Mouse (Mus musculus) midbrain, embryonic 11.5 days (tissue): ENCODE data around the gene Ppp3cb. TPM values are rescaled to one million over a fixed set of nuclear protein-coding genes. Genes with fewer than 3 reads are reported as not detected.
"Not testable (repeated sequence)": the region's sequence is repeated elsewhere in the genome, so short reads cannot be mapped to it uniquely, and the experiment has no call there.

Experiments
- ATAC-seq: fragments of 200-750 bp; cut with Nextera tagmentation; 2 replicates; pipeline ENCODE4 v1.8.0; 2017; ENCODE audit warnings: moderate TSS enrichment, moderate library complexity; ENCODE audit not compliant: low FRiP score
- DNase-seq: peaks from one replicate; pipeline ENCODE4 v3.0.0; 2015; ENCODE audit warnings: low spot score; ENCODE audit errors: missing footprints
- H3K27ac ChIP-seq: fragments of 300-500 bp; sonication (generic); 2 replicates; pipeline ENCODE4 v1.5.1; 2014; ENCODE audit warnings: low read depth, low read length
- H3K27me3 ChIP-seq: fragments of 300-500 bp; sonication (generic); 2 replicates; pipeline ENCODE4 v1.6.1; 2014; ENCODE audit warnings: mild to moderate bottlenecking, low read length, moderate library complexity, mixed read lengths; ENCODE audit not compliant: control insufficient read depth, insufficient read depth
- H3K36me3 ChIP-seq: fragments of 300-500 bp; sonication (generic); 2 replicates; pipeline ENCODE4 v1.6.1; 2014; ENCODE audit warnings: mild to moderate bottlenecking, low read length, moderate library complexity, mixed read lengths; ENCODE audit not compliant: control insufficient read depth, insufficient read depth
- H3K4me1 ChIP-seq: fragments of 300-500 bp; sonication (generic); 2 replicates; pipeline ENCODE4 v1.6.1; 2014; ENCODE audit warnings: low read length; ENCODE audit not compliant: control insufficient read depth, insufficient read depth
- H3K4me2 ChIP-seq: fragments of 300-500 bp; sonication (generic); 2 replicates; pipeline ENCODE4 v1.6.1; 2014; ENCODE audit warnings: mild to moderate bottlenecking, moderate library complexity
- H3K4me3 ChIP-seq: fragments of 300-500 bp; sonication (generic); 2 replicates; pipeline ENCODE4 v1.5.1; 2014; ENCODE audit warnings: low read depth, low read length
- H3K9ac ChIP-seq: fragments of 300-500 bp; sonication (generic); 2 replicates; pipeline ENCODE4 v1.6.1; 2014; ENCODE audit warnings: low read length
- H3K9me3 ChIP-seq: fragments of 300-500 bp; sonication (generic); 2 replicates; pipeline ENCODE4 v1.6.1; 2016; ENCODE audit warnings: low read length; ENCODE audit not compliant: control insufficient read depth
- WGBS: fragments of 180-500 bp; shearing (Covaris S2); extraction: QIAGEN DNeasy Blood & Tissue Kit; methylation state at CpG from one replicate; pipeline ENCODE4 v1.1.7; 2014; 5-methylcytosine and 5-hydroxymethylcytosine counted together
- polyA plus RNA-seq: library from polyadenylated mRNA; unstranded; fragments of >200 nt; fragmentation: Nextera tagmentation; extraction: Ambion mirVana; gene quantifications from 2 replicates; pipeline ENCODE4 v1.2.1, GENCODE M21; 2014

Ppp3cb gene
- polyA plus RNA-seq = 58.4 and 66.2 TPM in 2 replicates

DNA sequence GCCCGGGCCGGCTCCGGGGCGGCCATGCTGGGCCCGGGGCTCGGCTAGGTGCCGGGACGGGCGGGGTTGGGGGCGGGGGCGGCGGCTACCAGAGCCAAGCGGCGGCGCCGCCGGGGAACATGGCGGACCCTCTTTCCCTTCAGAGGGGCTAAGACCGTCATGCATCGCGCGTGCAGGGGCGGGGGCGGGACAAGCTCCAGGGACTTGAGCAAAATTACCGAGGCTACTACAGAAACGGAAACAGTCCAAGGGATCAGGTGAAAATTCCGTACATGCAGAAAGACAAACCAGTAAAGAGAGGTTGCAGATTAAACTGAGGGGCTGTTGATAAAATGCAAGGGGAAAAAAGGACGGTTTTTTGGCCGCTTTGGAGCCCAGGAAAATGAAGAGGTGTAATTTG, at the start of gene Ppp3cb:
Gene Ppp3cb (minus strand): TSS at position 159 of the 400 bp plus-strand sequence.
- peak within 1 kb of the TSS; percentile 97 for H3K9ac ChIP-seq

GRCm38 (mm10) chr14:20595781-20596180, 49.4 kb upstream of the Ppp3cb start:
- no peaks in the 10 kb centered on the region for H3K27me3 ChIP-seq
- H3K9me3 ChIP-seq = no peaks in the 10 kb centered on the region
- H3K4me2 ChIP-seq = no peak overlapping the region
- no peak for ATAC-seq
- DNase-seq = no peak
- H3K4me3 ChIP-seq = no peak overlapping the region
- WGBS = 41% methylated on average over 3 of the region's 3 CpGs
- H3K36me3 ChIP-seq = no peaks in the 10 kb centered on the region
- no peak overlapping the region for H3K27ac ChIP-seq
- H3K9ac ChIP-seq = no peak overlapping the region
- peaks cover 6% of the 10 kb centered on the region for H3K4me1 ChIP-seq

More for the DNA sequence above, at the start of gene Ppp3cb:
- Histone ChIP-seq H3K4me1 (peaks cover 9% of the 10 kb centered on the region; the same call in 1 of the 2 replicates), H3K4me3 (peak within 1 kb of the TSS; percentile 75), H3K27me3 (no peaks in the 10 kb centered on the region), H3K27ac (peak within 1 kb of the TSS; percentile 96), H3K4me2 (peak within 1 kb of the TSS; percentile 55), H3K36me3 (peaks cover 5% of the 10 kb centered on the region; the same call in 1 of the 2 replicates), H3K9me3 (no peaks in the 10 kb centered on the region)
- peak; percentile 95 for ATAC-seq
- peak; percentile 98 for DNase-seq
- WGBS = under 1% methylated on average over 17 of the region's 29 CpGs

GRCm38 (mm10) chr14:20587458-20587857, 41.1 kb upstream of the Ppp3cb start:
- Histone ChIP-seq H3K9me3 (no peaks in the 10 kb centered on the region), H3K27me3 (no peaks in the 10 kb centered on the region), H3K4me3 (no peak overlapping the region), H3K9ac (no peak overlapping the region), H3K27ac (no peak overlapping the region), H3K4me1 (no peaks in the 10 kb centered on the region), H3K4me2 (no peak overlapping the region), H3K36me3 (no peaks in the 10 kb centered on the region)
- DNase-seq (no peak), ATAC-seq (no peak)
- 89% methylated on average over 5 of the region's 5 CpGs for WGBS

DNA sequence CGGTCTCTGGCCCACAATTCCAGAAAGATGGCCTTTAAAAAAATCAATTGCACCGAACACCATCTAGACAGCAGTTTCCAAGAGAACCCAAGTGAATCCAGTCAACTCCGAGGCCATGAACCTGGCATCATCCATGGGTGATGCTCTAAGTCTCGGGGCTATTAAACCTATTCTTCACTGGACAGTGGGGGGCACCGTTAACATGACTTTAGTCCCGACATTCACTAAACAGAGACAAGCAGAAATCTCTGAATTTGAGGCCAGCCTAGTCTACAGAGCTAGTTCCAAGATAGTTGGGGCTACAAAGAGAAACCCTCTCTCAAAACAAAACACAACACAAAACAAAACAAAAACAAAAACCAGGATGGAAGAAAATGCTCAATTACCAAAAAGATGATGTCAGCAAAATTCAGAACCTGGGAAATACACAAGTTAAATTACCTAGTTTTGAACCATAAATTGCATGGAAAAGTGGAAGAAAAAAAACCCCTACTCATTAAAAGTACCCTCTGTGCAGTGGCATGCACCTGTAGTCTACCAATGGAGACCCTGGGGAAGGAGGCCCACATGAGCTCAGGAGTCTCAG, 32.5 kb upstream of the Ppp3cb start:
- 75% methylated on average over 6 of the region's 6 CpGs for WGBS
- no peak overlapping the region for H3K4me3 ChIP-seq
- no peak overlapping the region for H3K9ac ChIP-seq
- 0 out of 2 replicates have a peak, but pooled peaks cover 2% of the 10 kb centered on the region for H3K36me3 ChIP-seq
- no peak for ATAC-seq
- H3K9me3 ChIP-seq = no peaks in the 10 kb centered on the region
- H3K27me3 ChIP-seq = no peaks in the 10 kb centered on the region
- H3K4me1 ChIP-seq = no peaks in the 10 kb centered on the region
- no peak overlapping the region for H3K27ac ChIP-seq
- DNase-seq = no peak
- no peak overlapping the region for H3K4me2 ChIP-seq

- H3K27ac ChIP-seq = no peak overlapping the region
- H3K9me3 ChIP-seq = no peaks in the 10 kb centered on the region
- H3K4me1 ChIP-seq = no peaks in the 10 kb centered on the region
- no peak overlapping the region for H3K9ac ChIP-seq
- H3K36me3 ChIP-seq = 0 out of 2 replicates have a peak, but pooled peaks cover 2% of the 10 kb centered on the region
- peak; percentile 93 for DNase-seq
- no peak overlapping the region for H3K4me2 ChIP-seq
- no peak overlapping the region for H3K4me3 ChIP-seq
- no peak for ATAC-seq
- WGBS = 57% methylated on average over 7 of the region's 7 CpGs
- H3K27me3 ChIP-seq = no peaks in the 10 kb centered on the region
Measured at GRCm38 (mm10) chr14:20576179-20576578, 29.8 kb upstream of the Ppp3cb start.

- WGBS = 95% methylated on average over 3 of the region's 3 CpGs
- H3K4me1 ChIP-seq, H3K27me3 ChIP-seq, H3K4me3 ChIP-seq, H3K9me3 ChIP-seq, H3K27ac ChIP-seq, H3K4me2 ChIP-seq, ATAC-seq, DNase-seq, H3K9ac ChIP-seq: not testable (repeated sequence)
- peaks cover 12% of the 10 kb centered on the region; the same call in 1 of the 2 replicates for H3K36me3 ChIP-seq
Measured at GRCm38 (mm10) chr14:20573196-20573595, 26.8 kb upstream of the Ppp3cb start.

DNA sequence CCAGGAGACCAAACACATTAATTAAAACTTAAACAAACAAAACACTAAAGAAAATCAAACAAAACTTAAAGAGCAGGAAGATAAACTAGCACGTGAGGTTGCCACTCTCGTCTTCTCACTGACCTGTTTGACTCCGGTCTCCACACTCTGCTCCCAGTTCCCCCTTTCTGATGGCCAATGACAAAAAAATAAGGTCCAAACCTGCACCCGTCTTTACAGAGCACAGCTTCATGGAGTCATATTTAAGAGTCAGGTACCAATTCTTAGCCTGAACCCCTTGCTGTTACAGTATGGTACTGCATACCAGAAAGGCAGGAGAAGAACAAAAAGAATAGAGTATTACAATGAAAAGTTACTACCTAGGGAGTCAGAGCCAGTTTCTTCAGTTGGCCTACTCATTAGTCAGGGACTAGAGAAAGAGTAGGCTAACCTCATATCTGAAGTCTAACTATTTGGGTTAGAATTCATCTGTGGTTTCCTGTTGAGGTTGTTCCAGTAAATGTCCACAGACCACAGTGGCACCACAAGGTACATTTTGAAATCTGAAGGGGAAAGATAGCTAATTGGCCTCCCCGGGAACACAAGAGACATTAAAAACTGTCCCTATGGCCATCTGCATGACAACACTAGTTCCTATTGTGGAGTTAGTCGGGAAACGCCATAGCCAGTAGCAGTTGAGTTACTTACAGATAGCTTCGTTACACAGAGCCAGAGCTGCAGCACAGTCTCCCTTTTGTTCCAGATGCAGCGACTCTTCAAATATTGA, 19.1 kb upstream of the Ppp3cb start:
- H3K9me3 ChIP-seq = no peaks in the 10 kb centered on the region
- no peak overlapping the region for H3K27ac ChIP-seq
- H3K4me3 ChIP-seq = no peak overlapping the region
- ATAC-seq (no peak), DNase-seq (no peak)
- H3K4me2 ChIP-seq = no peak overlapping the region
- WGBS = 82% methylated on average over 9 of the region's 9 CpGs
- H3K27me3 ChIP-seq = no peaks in the 10 kb centered on the region
- no peak overlapping the region for H3K9ac ChIP-seq
- H3K36me3 ChIP-seq = peaks cover 21% of the 10 kb centered on the region
- no peaks in the 10 kb centered on the region for H3K4me1 ChIP-seq

- no peaks in the 10 kb centered on the region for H3K27me3 ChIP-seq
- WGBS = 72% methylated on average over 12 of the region's 12 CpGs
- no peaks in the 10 kb centered on the region for H3K9me3 ChIP-seq
- no peak for DNase-seq
- no peak for ATAC-seq
- H3K36me3 ChIP-seq = peaks cover 17% of the 10 kb centered on the region; the same call in 1 of the 2 replicates
- H3K27ac ChIP-seq = no peak overlapping the region
- H3K4me2 ChIP-seq = no peak overlapping the region
- H3K4me3 ChIP-seq = no peak overlapping the region
- no peaks in the 10 kb centered on the region for H3K4me1 ChIP-seq
- no peak overlapping the region for H3K9ac ChIP-seq
Measured at GRCm38 (mm10) chr14:20564692-20565091, 18.3 kb upstream of the Ppp3cb start.

GRCm38 (mm10) chr14:20561897-20562296, 15.5 kb upstream of the Ppp3cb start:
- Histone ChIP-seq H3K27me3 (no peaks in the 10 kb centered on the region), H3K4me1 (no peaks in the 10 kb centered on the region), H3K4me2 (no peak overlapping the region), H3K27ac (no peak overlapping the region), H3K4me3 (no peak overlapping the region), H3K9ac (no peak overlapping the region), H3K36me3 (peaks cover 16% of the 10 kb centered on the region; the same call in 1 of the 2 replicates), H3K9me3 (no peaks in the 10 kb centered on the region)
- 95% methylated on average over 5 of the region's 5 CpGs for WGBS
- ATAC-seq (no peak), DNase-seq (no peak)
